Mouse (Mus musculus): ENCODE data around the gene Pitpnc1. TPM values are rescaled to one million over a fixed set of nuclear protein-coding genes. Genes with fewer than 3 reads are reported as not detected.
A peak's percentile ranks its signal among the peaks of the same experiment; 100 is the strongest.

Gene Pitpnc1
- polyA plus RNA-seq, 1 experiment from 2014 or later = 26.8 TPM

DNA sequence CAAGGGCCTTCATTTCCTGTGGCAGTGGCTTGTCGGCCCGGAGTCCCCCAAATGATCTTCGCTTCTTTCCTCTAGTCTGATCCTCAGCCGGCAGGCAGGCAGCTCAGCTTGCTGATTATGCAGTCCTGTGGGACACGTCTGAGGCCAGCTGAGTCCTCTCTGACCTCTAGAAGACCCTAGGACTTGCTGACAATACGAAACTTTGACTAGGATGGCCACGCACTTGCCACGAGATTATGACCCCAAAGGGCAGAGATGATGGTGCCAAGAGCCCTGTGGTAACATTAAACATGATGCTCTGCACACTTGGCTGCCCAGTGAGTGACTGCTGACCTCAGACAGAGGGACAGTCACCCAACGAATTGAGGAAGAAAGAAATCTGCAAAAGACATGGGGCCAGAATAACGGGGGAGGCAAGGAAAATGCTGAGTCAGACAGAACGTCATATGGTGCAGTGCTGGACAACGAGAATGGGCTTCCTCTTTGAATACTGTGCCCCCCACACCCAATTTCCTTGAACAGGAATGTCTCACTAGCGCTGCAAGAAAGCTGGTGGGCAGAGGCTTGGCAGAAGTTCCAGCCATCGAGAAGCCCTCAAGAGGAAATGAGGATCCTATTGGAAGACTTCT lies 152.7 kb downstream of the Pitpnc1 start:
- H3K4me1 ChIP-seq (replicated peaks; ENCODE audit: control insufficient read depth, insufficient read depth, low read length) = no peaks in the 10 kb centered on the region
- 58% methylated on average over 14 of the region's 14 CpGs for WGBS
- H3K27ac ChIP-seq (ENCODE audit: low read depth, low read length) = no peak overlapping the region
- H3K4me2 ChIP-seq (replicated peaks; ENCODE audit: low read depth, low read length) = no peak overlapping the region
- H3K4me3 ChIP-seq (ENCODE audit: low read depth, low read length) = no peak overlapping the region
- 0 out of 2 replicates have a peak overlapping the region, but pooled peaks have one; percentile 11 for H3K9ac ChIP-seq (ENCODE audit: low read depth, low read length)
- no peaks in the 10 kb centered on the region for H3K27me3 ChIP-seq (ENCODE audit: control insufficient read depth, insufficient read depth, low read length)
- no peaks in the 10 kb centered on the region for H3K9me3 ChIP-seq (ENCODE audit: control insufficient read depth, low read length)
- DNase-seq (ENCODE audit: low spot score) = peak; percentile 28
- ATAC-seq (ENCODE audit: low FRiP score) = no peak
- H3K36me3 ChIP-seq (ENCODE audit: control insufficient read depth, insufficient read depth, low read length) = no peaks in the 10 kb centered on the region

- ATAC-seq (ENCODE audit: low FRiP score) = no peak
- H3K4me1 ChIP-seq (replicated peaks; ENCODE audit: control insufficient read depth, insufficient read depth, low read length) = no peaks in the 10 kb centered on the region
- no peaks in the 10 kb centered on the region for H3K27me3 ChIP-seq (ENCODE audit: control insufficient read depth, insufficient read depth, low read length)
- no peak overlapping the region for H3K9ac ChIP-seq (ENCODE audit: low read depth, low read length)
- no peak overlapping the region for H3K4me2 ChIP-seq (replicated peaks; ENCODE audit: low read depth, low read length)
- DNase-seq (ENCODE audit: low spot score) = no peak
- no peak overlapping the region for H3K27ac ChIP-seq (ENCODE audit: low read depth, low read length)
- no peak overlapping the region for H3K4me3 ChIP-seq (ENCODE audit: low read depth, low read length)
- no peaks in the 10 kb centered on the region for H3K9me3 ChIP-seq (ENCODE audit: control insufficient read depth, low read length)
- WGBS = 91% methylated on average over 15 of the region's 15 CpGs
- H3K36me3 ChIP-seq (ENCODE audit: control insufficient read depth, insufficient read depth, low read length) = no peaks in the 10 kb centered on the region
Observed at GRCm38 (mm10) chr11:107315475-107315874, 155.0 kb downstream of the Pitpnc1 start.

DNA sequence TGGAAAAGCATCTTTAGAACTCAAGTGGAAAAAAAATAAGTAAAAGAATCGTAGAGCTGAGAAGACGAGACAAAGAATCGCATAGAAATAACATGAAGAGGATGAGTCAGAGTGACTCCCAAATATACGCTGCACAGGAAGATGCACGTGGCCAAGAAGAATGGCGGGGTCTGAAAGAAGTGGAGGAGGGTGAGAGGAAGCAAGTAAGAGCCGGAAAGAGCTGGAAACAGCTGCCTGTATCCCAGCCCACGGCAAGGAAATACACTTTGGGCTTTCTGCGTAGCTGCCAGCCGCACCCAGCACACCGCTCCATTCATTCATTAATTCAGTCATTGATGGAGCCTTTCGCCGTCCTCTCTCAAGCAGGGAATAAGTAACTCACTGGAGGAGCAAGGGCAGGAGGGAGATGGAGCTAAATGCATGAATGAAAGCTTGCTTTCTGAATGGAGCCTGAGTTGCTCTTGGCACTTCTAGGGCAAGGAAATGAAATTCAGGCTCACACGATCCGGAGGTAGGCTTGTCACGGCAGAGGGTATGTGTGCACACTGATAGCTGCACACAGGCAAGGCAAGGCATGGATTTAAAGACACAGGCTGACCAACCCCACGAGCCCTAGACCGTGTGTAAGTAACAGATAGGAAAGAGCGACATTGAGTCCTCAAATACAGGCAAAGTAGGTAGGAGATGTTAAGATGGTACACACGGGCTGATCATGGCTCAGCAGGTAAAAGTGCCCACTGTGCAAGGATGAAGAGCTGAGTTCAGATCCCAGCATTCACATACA lies 160.0 kb downstream of the Pitpnc1 start:
- Histone ChIP-seq H3K4me3 (ENCODE audit: low read depth, low read length) (no peak overlapping the region), H3K27me3 (ENCODE audit: control insufficient read depth, insufficient read depth, low read length) (no peaks in the 10 kb centered on the region), H3K9me3 (ENCODE audit: control insufficient read depth, low read length) (no peaks in the 10 kb centered on the region), H3K36me3 (ENCODE audit: control insufficient read depth, insufficient read depth, low read length) (peaks cover 2% of the 10 kb centered on the region; the same call in 1 of the 2 replicates), H3K27ac (ENCODE audit: low read depth, low read length) (no peak overlapping the region), H3K9ac (ENCODE audit: low read depth, low read length) (no peak overlapping the region), H3K4me2 (replicated peaks; ENCODE audit: low read depth, low read length) (no peak overlapping the region), H3K4me1 (replicated peaks; ENCODE audit: control insufficient read depth, insufficient read depth, low read length) (no peaks in the 10 kb centered on the region)
- DNase-seq (ENCODE audit: low spot score) (no peak), ATAC-seq (ENCODE audit: low FRiP score) (no peak)
- WGBS = 87% methylated on average over 20 of the region's 20 CpGs

GRCm38 (mm10) chr11:107306170-107306569 lies 164.3 kb downstream of the Pitpnc1 start:
- peaks cover 2% of the 10 kb centered on the region; the same call in 1 of the 2 replicates for H3K36me3 ChIP-seq (ENCODE audit: control insufficient read depth, insufficient read depth, low read length)
- ATAC-seq (ENCODE audit: low FRiP score) (no peak), DNase-seq (ENCODE audit: low spot score) (no peak)
- H3K9me3 ChIP-seq (ENCODE audit: control insufficient read depth, low read length) = no peaks in the 10 kb centered on the region
- H3K4me1 ChIP-seq (replicated peaks; ENCODE audit: control insufficient read depth, insufficient read depth, low read length) = no peaks in the 10 kb centered on the region
- no peak overlapping the region for H3K4me2 ChIP-seq (replicated peaks; ENCODE audit: low read depth, low read length)
- no peaks in the 10 kb centered on the region for H3K27me3 ChIP-seq (ENCODE audit: control insufficient read depth, insufficient read depth, low read length)
- no peak overlapping the region for H3K4me3 ChIP-seq (ENCODE audit: low read depth, low read length)
- WGBS = 72% methylated on average over 11 of the region's 11 CpGs
- no peak overlapping the region for H3K9ac ChIP-seq (ENCODE audit: low read depth, low read length)
- H3K27ac ChIP-seq (ENCODE audit: low read depth, low read length) = no peak overlapping the region

DNA sequence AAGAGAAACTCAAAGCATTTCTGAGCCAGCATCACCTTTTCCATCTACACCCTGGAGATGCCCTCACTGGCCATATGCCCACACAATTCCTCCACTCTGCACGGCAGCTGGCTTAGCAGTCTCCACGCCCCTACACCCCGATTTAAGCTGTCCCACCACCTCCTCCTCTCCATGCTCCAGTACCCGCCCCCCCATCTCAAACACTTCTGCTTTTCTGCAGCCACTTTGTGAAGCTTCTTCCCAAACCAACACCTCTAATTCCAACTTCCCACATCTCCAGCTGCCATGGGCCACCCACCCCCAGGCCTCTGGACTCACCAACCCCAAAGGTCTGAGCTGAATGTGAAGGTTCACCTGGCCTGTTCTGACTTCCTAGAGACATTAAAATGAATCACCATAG lies 168.4 kb downstream of the Pitpnc1 start:
- H3K4me2 ChIP-seq (replicated peaks; ENCODE audit: low read depth, low read length) = no peak overlapping the region
- H3K27ac ChIP-seq (ENCODE audit: low read depth, low read length) = no peak overlapping the region
- 90% methylated on average over 4 of the region's 4 CpGs for WGBS
- no peak overlapping the region for H3K4me3 ChIP-seq (ENCODE audit: low read depth, low read length)
- ATAC-seq (ENCODE audit: low FRiP score) = no peak
- no peaks in the 10 kb centered on the region for H3K9me3 ChIP-seq (ENCODE audit: control insufficient read depth, low read length)
- no peaks in the 10 kb centered on the region for H3K4me1 ChIP-seq (replicated peaks; ENCODE audit: control insufficient read depth, insufficient read depth, low read length)
- no peaks in the 10 kb centered on the region for H3K36me3 ChIP-seq (ENCODE audit: control insufficient read depth, insufficient read depth, low read length)
- H3K9ac ChIP-seq (ENCODE audit: low read depth, low read length) = no peak overlapping the region
- H3K27me3 ChIP-seq (ENCODE audit: control insufficient read depth, insufficient read depth, low read length) = no peaks in the 10 kb centered on the region
- DNase-seq (ENCODE audit: low spot score) = no peak

GRCm38 (mm10) chr11:107300235-107300634 lies 170.3 kb downstream of the Pitpnc1 start:
- DNase-seq (ENCODE audit: low spot score) (no peak), ATAC-seq (ENCODE audit: low FRiP score) (no peak)
- no peaks in the 10 kb centered on the region for H3K9me3 ChIP-seq (ENCODE audit: control insufficient read depth, low read length)
- no peaks in the 10 kb centered on the region for H3K36me3 ChIP-seq (ENCODE audit: control insufficient read depth, insufficient read depth, low read length)
- no peaks in the 10 kb centered on the region for H3K4me1 ChIP-seq (replicated peaks; ENCODE audit: control insufficient read depth, insufficient read depth, low read length)
- no peak overlapping the region for H3K9ac ChIP-seq (ENCODE audit: low read depth, low read length)
- H3K27me3 ChIP-seq (ENCODE audit: control insufficient read depth, insufficient read depth, low read length) = no peaks in the 10 kb centered on the region
- H3K27ac ChIP-seq (ENCODE audit: low read depth, low read length) = no peak overlapping the region
- H3K4me3 ChIP-seq (ENCODE audit: low read depth, low read length) = no peak overlapping the region
- no peak overlapping the region for H3K4me2 ChIP-seq (replicated peaks; ENCODE audit: low read depth, low read length)

DNA sequence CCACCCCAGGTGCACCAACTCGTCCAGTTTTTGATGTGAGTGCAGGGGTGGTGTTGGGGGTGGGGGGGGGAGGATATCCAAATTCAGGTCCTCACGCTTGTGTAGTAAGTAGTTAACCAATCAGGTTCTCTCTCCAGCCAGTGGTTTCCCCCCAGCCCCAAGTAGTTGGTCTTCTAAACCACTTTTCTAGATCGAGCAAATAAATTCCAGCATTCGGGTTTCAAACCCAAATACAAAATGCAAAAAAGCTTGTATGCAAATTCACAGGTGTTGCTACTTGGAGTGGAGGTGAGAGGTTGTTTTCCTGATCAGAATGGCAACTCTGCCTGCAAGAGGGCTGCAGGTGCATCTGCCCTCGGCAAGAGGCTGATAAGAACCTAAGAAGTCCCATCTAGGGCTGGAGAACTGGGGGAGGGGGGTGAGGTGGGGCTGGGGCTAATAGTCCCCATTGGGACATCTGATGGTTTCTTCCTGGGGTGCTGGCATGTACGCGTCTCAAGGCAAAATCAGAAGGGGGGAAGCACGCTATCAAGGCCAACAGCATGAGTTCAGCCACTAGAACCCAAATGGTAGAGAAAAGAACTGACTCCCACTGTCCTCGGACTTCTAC lies 170.9 kb downstream of the Pitpnc1 start:
- Histone ChIP-seq H3K9me3 (ENCODE audit: control insufficient read depth, low read length) (no peaks in the 10 kb centered on the region), H3K27ac (ENCODE audit: low read depth, low read length) (no peak overlapping the region), H3K4me1 (replicated peaks; ENCODE audit: control insufficient read depth, insufficient read depth, low read length) (no peaks in the 10 kb centered on the region), H3K9ac (ENCODE audit: low read depth, low read length) (no peak overlapping the region), H3K36me3 (ENCODE audit: control insufficient read depth, insufficient read depth, low read length) (no peaks in the 10 kb centered on the region), H3K4me2 (replicated peaks; ENCODE audit: low read depth, low read length) (no peak overlapping the region), H3K4me3 (ENCODE audit: low read depth, low read length) (no peak overlapping the region), H3K27me3 (ENCODE audit: control insufficient read depth, insufficient read depth, low read length) (no peaks in the 10 kb centered on the region)
- 92% methylated on average over 9 of the region's 9 CpGs for WGBS
- ATAC-seq (ENCODE audit: low FRiP score) = no peak
- DNase-seq (ENCODE audit: low spot score) = no peak

- H3K9me3 ChIP-seq (ENCODE audit: control insufficient read depth, low read length) = no peaks in the 10 kb centered on the region
- ATAC-seq (ENCODE audit: low FRiP score) (no peak), DNase-seq (ENCODE audit: low spot score) (no peak)
- no peak overlapping the region for H3K4me2 ChIP-seq (replicated peaks; ENCODE audit: low read depth, low read length)
- no peak overlapping the region for H3K4me3 ChIP-seq (ENCODE audit: low read depth, low read length)
- no peak overlapping the region for H3K9ac ChIP-seq (ENCODE audit: low read depth, low read length)
- 95% methylated on average over 4 of the region's 4 CpGs for WGBS
- H3K4me1 ChIP-seq (replicated peaks; ENCODE audit: control insufficient read depth, insufficient read depth, low read length) = no peaks in the 10 kb centered on the region
- H3K36me3 ChIP-seq (ENCODE audit: control insufficient read depth, insufficient read depth, low read length) = no peaks in the 10 kb centered on the region
- no peak overlapping the region for H3K27ac ChIP-seq (ENCODE audit: low read depth, low read length)
- H3K27me3 ChIP-seq (ENCODE audit: control insufficient read depth, insufficient read depth, low read length) = no peaks in the 10 kb centered on the region
Observed at GRCm38 (mm10) chr11:107296176-107296575, 174.3 kb downstream of the Pitpnc1 start.

Measured in hindbrain, embryonic 11.5 days (tissue).